Comparison of ENCODE assay signal across 11 mouse cellular contexts in the genomic region with DNA sequence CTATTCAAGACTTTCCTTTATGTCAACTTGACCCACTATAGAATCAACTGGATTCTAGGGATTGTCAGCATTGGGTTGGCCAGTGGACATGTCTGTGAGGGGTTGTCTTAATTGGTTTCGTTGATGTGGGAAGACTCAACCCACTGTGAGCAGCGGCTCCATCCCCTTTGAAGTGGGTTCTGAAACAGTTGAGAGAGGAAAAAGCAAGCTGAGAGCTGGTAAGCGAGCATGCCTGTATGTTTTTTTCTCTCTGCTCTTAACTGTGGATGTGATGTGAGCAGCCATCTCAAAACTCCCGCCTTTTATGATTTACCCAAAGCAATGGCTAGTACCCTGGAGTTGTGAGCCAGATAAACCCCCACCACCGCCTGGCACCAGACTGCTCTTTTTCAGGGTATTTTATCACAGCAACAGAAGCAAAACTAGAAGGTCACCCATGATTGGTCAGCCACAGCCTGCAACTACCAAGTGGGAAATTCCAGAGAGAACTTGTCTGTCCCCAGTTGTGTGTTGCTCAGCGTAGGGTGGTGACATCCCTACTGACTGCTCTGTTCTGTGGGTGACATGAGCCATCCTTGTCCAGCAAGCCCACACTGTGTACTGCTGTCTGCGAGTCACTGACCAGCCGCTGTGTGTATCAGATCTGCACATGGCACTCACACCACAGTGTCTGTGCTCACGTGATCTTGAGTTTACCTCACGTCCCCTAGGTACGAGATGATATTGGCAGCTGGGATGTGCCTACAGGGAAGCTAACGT. TPM values are rescaled to one million over a fixed set of nuclear protein-coding genes. Genes with fewer than 3 reads are reported as not detected.
DNase-seq lines count a peak whose midpoint lies in the region; ATAC-seq and TF ChIP-seq lines count a peak whose summit lies in the region.
"Had no signal": no experiment of that assay in that cellular context is flagged by ENCODE, and none has a peak within 500 bp of the region (broad histone marks: within the 10 kb centered on the region; RNA-seq: fewer than 3 reads in every experiment).

No protein-coding gene starts in this region.

- peaks cover 66% of the 10 kb centered on the region for H3K4me1 ChIP-seq in heart, embryonic 13.5 days
- H3K4me1 ChIP-seq in bone marrow macrophage, adult 2 months (ENCODE audit: control insufficient read depth, insufficient read depth, low read length) = peaks cover 57% of the 10 kb centered on the region
- no peaks in the 10 kb centered on the region for H3K4me1 ChIP-seq in kidney, adult 2 months (ENCODE audit: control insufficient read depth, insufficient read depth, low read length)

- no peak for ATAC-seq in heart, embryonic 13.5 days (ENCODE audit: extremely low read depth, insufficient number of reproducible peaks, low FRiP score, low TSS enrichment)

- TF ChIP-seq POLR2A in bone marrow macrophage, adult 2 months (IDR thresholded peaks at IDR 0.05; ENCODE audit: borderline replicate concordance, low read depth, low read length) = no peak
- TF ChIP-seq POLR2A in kidney, adult 2 months (IDR thresholded peaks at IDR 0.05; ENCODE audit: low read depth, low read length) = no peak

- no peak for DNase-seq in heart, postnatal 4 days
- DNase-seq in A20 (ENCODE audit: low read depth, low spot score) = peak; percentile 64
- DNase-seq in lung, postnatal 25 days (ENCODE audit: low spot score) = peak; percentile 44
- no peak for DNase-seq in gastrocnemius, adult 18-20 months (ENCODE audit: low spot score)
- no peak for DNase-seq in kidney, adult 2 months
- no peak for DNase-seq in cerebellum, adult 18-20 months
- DNase-seq: cerebellum, adult 11 months had no signal

- 58% methylated on average over 12 of the region's 12 CpGs for WGBS in heart, embryonic 13.5 days
- WGBS in kidney, adult 2 months = 77% methylated on average over 12 of the region's 12 CpGs

- no peaks in the 10 kb centered on the region for H3K27me3 ChIP-seq in heart, embryonic 13.5 days (replicated peaks)
- H3K27me3 ChIP-seq in kidney, adult 2 months (replicated peaks; ENCODE audit: control insufficient read depth, insufficient read depth, low read length) = no peaks in the 10 kb centered on the region
- H3K27me3 ChIP-seq: neural tube, embryonic 13.5 days had no signal

- H3K4me2 ChIP-seq in heart, embryonic 13.5 days = no peak overlapping the region
- H3K4me2 ChIP-seq: neural tube, embryonic 13.5 days had no signal

- H3K9me3 ChIP-seq in heart, embryonic 13.5 days = no peaks in the 10 kb centered on the region
- H3K9me3 ChIP-seq: forebrain, embryonic 10.5 days; neural tube, embryonic 13.5 days had no signal

- H3K4me3 ChIP-seq in heart, embryonic 13.5 days = no peak overlapping the region
- H3K4me3 ChIP-seq in bone marrow macrophage, adult 2 months (ENCODE audit: insufficient read depth, low read length) = no peak overlapping the region
- no peak overlapping the region for H3K4me3 ChIP-seq in kidney, adult 2 months (ENCODE audit: insufficient read depth, low read depth, low read length)
- H3K4me3 ChIP-seq: forebrain, embryonic 10.5 days; neural tube, embryonic 13.5 days had no signal

- no peak overlapping the region for H3K9ac ChIP-seq in heart, embryonic 13.5 days
- H3K9ac ChIP-seq: neural tube, embryonic 13.5 days had no signal

- peaks cover 30% of the 10 kb centered on the region for H3K36me3 ChIP-seq in heart, embryonic 13.5 days
- H3K36me3 ChIP-seq in kidney, adult 2 months (ENCODE audit: control insufficient read depth, insufficient read depth, low read length) = no peaks in the 10 kb centered on the region

- 0 out of 2 replicates have a peak overlapping the region, but pooled peaks have one; percentile 26 for H3K27ac ChIP-seq in heart, embryonic 13.5 days (replicated peaks)
- H3K27ac ChIP-seq in bone marrow macrophage, adult 2 months (ENCODE audit: insufficient read depth, low read depth, low read length) = peak overlapping the region; percentile 47
- no peak overlapping the region for H3K27ac ChIP-seq in kidney, adult 2 months (ENCODE audit: insufficient read depth, low read depth, low read length)
- H3K27ac ChIP-seq: forebrain, embryonic 10.5 days; neural tube, embryonic 13.5 days had no signal

- no peak for TF ChIP-seq CTCF in bone marrow macrophage, adult 2 months (IDR thresholded peaks at IDR 0.05; ENCODE audit: low read depth, low read length)
- no peak for TF ChIP-seq CTCF in kidney, adult 2 months (conservative IDR thresholded peaks at IDR 0.05; ENCODE audit: insufficient read depth, insufficient read length, low read depth, low read length)

RNA-seq across cellular contexts. Expression of gene Git2, which starts 8.3 kb away (rescaled TPM):
- 28.1 and 30.3 TPM in 2 replicates for polyA plus RNA-seq in heart, embryonic 13.5 days (2015; fragmentation: Nextera tagmentation; extraction: Ambion mirVana)
- total RNA-seq in heart, postnatal 4 days (2021) = 10 to 100 TPM; 38.8 to 49.5 TPM
- 111 and 116 TPM in 2 replicates for polyA plus RNA-seq in bone marrow macrophage, adult 2 months (2012; ENCODE audit: insufficient read depth, insufficient read length, missing spikeins)
- 10 to 100 TPM; 13.3 to 16.2 TPM for total RNA-seq in gastrocnemius, adult 18-20 months (2021)
- 30.5 and 32.3 TPM in 2 replicates for polyA plus RNA-seq in kidney, adult 2 months (2012; rRNA removed)

RNA-seq across cellular contexts. Expression of gene Ankrd13a, which starts 9.1 kb away (rescaled TPM):
- polyA plus RNA-seq in heart, embryonic 13.5 days (2015; fragmentation: Nextera tagmentation; extraction: Ambion mirVana) = 28.5 and 29.3 TPM in 2 replicates
- total RNA-seq in heart, postnatal 4 days (2021) = 10 to 100 TPM; 60.6 to 60.8 TPM
- 102 and 116 TPM in 2 replicates for polyA plus RNA-seq in bone marrow macrophage, adult 2 months (2012; ENCODE audit: insufficient read depth, insufficient read length, missing spikeins)
- 10 to 100 TPM; 16.1 to 17.3 TPM for total RNA-seq in gastrocnemius, adult 18-20 months (2021)
- polyA plus RNA-seq in kidney, adult 2 months (2012; rRNA removed) = 47.7 and 51.6 TPM in 2 replicates

RNA-seq across cellular contexts. Expression of gene 1500011B03Rik, which starts 39.7 kb away (rescaled TPM):
- 53.8 and 54.5 TPM in 2 replicates for polyA plus RNA-seq in heart, embryonic 13.5 days (2015; fragmentation: Nextera tagmentation; extraction: Ambion mirVana)
- 10 to 100 TPM; 15.9 to 17.6 TPM for total RNA-seq in heart, postnatal 4 days (2021)
- polyA plus RNA-seq in bone marrow macrophage, adult 2 months (2012; ENCODE audit: insufficient read depth, insufficient read length, missing spikeins) = 32.9 and 35.7 TPM in 2 replicates
- total RNA-seq in gastrocnemius, adult 18-20 months (2021) = 1 to 10 TPM; 3.4 to 4.0 TPM
- 30.2 and 34.7 TPM in 2 replicates for polyA plus RNA-seq in kidney, adult 2 months (2012; rRNA removed)

Comparison
In these comparisons a context has a peak if more than half of its experiments do, and no peak if none do; other contexts are left out.
1. DNase-seq: peak in A20 (single experiment) and lung, postnatal 25 days (single experiment); none in heart, postnatal 4 days (single experiment), gastrocnemius, adult 18-20 months (single experiment), kidney, adult 2 months (single experiment) and cerebellum, adult 18-20 months (0 of 2).